Mouse (Mus musculus): Measurements from ENCODE around the gene Sfrp4.
"Not testable (repeated sequence)": the region's sequence is repeated elsewhere in the genome, so short reads cannot be mapped to it uniquely, and the experiment has no call there.

The Sfrp4 gene

DNA sequence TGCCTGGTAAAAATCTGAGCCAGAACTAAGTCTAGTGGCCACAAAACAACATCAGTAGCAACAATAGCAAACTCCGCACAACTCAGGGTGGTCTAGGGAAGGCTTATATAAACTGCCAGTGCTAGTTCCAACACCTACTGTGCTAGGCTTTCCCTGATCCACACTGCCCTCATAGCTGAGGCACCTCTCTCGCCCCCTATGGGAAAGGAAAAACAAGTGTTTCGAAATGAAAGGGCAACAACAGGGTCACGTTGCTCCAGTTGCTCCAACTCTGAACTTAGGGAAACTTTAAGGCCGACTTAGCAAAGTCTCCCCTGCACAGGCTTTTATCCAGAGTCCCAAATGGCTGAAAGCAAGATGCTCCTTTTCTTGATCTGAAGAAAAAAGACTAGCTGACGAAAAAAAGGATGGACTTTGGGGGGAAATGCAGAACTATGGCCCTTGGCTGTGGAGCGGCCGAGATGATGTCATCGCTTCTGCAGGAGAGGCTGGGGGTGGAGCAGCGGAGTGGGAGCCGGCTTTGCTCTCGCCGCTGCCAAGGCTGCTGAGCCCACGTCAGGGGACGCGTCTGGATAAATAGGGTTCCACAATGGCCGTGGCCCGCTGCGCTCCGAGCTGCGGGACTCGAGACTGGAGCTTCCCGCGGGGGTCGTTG, at the start of gene Sfrp4:
Gene Sfrp4, plus strand, starts transcription at position 532 of the 655 bp plus-strand sequence.
- peak; percentile 43 for DNase-seq

DNA sequence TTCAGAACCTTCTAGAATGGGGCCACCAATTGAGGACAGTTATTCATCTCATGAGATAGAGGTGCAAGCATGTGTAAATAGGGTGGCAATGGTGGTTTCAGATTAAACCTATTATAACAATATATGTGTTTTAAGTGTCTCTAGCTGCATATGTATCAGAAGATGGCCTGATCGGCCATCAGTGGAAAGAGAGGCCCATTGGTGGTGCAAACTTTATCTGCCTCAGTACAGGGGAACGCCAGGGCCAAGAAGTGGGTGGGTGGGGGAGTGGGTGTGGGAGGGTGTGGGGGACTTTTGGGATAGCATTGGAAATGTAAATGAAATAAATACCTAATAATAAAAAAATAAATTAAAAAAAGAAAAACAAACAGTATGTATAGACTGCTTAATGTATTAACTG, 48.2 kb upstream of the Sfrp4 start:
- DNase-seq, result not testable (repeated sequence)

DNA sequence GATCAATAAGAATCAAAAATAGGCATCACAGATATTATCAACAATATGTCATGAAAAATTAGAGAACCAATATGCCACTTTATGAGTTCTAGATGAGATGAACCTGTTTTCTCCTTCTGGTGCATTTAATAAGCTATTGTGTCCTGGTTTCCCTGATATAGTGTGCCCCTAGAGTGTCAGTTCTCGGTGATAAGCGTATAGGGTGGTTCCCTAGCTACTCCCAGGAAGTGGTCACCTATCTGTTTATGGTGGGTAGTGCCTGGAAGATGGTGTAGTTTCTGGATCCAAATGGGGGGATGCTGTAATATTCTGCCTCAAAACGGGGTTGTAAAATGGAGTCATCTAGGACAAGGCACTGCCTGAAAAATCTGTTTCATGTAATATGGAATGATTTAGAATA, 47.0 kb upstream of the Sfrp4 start:
- no peak for DNase-seq

DNA sequence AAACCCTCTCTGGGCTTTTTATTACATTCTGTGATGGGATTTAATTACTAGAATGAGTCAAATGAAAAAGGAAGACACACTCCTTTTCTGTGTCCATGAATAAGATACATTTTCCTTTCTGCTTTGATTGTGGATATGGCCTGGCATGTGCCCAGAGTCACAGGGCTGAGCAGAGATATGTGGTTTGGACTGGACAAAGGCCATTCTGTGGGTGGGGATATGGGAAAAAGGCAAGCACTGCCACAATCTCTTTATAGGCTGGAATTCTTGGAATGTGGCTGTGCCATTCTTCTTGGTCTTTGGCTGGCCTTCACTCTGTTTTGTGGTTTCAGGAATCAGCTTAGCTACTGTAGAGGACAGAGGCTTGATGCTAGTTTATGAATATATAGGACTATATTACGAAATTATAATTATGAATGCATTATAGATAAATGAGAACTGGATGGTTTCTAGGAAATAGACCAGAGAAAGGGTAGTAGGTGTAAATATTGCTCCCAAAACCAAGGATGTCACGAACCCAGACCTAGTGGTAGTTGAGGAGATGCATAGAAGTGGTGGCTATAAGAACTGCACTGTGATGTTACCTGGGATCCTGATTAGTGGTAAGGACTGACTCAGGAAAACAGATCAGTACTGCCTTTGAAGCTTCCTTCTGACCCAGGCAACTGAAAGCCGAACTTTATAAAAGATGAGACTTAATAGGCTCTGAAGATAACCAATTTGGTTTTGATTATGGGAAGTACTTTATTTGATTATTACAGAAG, 31.7 kb upstream of the Sfrp4 start:
- DNase-seq, result no peak

DNA sequence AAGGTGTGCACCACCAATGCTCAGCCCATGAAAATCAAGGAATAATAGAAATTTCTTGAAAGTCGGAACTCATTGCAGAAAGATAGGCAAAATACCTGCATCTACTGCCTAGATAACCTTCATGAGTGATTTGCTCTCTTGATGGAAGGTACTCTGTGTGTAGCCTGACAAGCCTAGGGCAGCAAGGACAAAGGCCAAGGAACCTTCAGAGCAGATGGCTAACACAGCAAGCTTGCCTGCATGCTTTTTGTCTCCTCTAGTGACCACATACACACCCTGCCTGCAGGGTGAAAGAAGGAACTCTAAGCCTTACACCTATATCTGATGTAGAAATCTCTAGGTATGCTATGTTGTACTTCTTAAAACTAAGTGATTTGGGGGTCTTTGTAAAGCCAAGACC, 27.8 kb upstream of the Sfrp4 start:
- DNase-seq, result no peak

DNA sequence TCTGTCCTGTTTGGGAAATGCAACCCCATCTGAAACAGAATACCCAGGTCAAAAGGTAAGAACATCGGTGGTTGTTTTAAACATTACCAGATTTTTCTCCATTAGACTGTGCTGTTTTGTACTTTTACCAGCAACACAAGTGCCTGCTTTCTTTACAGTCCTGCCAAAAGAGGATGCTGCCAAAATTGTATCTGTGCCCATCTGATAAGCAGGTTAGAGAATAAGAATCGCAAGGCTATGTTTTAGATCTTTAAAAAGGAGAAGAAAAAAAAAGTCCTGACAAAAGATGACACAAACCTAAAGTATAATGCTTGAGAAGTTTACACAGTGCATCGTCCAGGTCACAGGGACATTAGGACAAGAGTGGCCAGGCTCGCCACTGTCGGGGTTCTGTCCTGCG, 23.7 kb upstream of the Sfrp4 start:
- no peak for DNase-seq

DNA sequence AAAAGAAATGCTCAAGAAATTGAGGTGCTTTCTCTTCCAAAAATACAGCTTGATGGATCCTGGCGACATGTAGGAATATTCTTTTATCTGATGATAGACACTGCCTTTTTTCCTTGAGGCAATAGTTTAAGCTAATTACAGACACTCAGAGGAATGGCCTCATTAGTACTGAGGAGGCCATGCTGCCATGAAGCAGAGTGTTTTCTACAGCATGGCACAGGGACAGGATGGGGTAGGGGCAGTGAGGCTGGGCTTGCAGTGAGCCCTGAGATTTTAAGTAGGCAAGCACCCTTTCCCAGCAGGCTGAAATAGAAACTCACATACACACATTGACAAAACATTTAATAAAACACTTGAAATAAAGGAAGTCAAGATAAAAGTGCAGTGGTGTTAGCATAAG, 20.4 kb upstream of the Sfrp4 start:
- no peak for DNase-seq

DNA sequence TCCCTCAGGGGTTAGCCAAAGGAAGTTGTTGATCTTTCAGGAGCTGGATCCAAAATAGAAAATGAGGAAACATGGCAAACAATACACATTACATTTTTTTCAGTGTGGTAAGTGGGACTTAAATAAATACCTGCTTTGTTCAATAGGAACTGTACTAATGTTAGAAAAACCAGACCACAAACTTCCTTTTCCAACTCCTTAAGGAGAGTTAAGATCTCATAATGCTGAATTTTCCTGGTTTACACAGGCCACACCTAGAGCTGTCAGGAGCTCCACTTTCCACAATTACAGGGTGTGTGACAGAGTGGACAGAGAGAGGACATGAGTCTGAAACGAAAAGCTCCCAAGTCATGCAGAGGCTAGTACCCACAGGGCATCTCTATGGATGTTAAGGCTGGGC, 19.2 kb upstream of the Sfrp4 start:
- DNase-seq, result peak; percentile 8

DNA sequence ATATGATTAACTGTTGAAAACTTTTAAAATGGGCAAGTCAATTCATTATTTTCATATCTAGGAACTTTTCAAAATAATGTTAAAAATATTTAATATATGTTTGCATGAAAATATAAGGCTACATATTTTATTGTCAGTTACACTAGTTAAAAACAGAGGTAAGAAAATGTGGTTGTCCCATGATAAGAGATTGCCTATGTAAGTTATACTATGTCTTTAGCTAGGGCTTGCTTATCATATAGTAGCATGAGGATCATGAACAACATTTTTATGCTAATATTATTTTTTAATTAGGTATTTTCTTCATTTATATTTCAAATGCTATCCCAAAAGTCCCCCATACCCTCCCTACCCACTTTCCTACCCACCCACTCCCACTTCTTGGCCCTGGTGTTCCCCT, 18.0 kb upstream of the Sfrp4 start:
- DNase-seq, result no peak

DNA sequence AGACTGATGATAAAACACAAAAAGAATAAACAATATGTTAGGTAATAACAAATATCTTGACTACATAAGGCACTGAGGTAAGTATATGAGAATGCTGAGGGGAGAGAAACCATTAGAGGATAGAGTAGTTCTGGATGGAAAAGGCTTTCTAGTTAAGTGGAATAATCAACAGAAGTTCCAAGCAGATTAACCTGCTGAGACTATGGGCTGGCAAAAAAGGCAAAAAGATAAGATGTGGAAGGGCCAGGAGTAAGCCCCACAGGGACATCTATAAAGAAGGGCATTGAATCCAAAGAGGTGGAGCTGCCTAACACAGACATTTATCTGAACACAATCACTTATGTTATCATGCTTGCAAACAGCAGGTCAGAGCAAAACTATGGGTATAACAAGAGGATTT, 14.8 kb upstream of the Sfrp4 start:
- no peak for DNase-seq

DNA sequence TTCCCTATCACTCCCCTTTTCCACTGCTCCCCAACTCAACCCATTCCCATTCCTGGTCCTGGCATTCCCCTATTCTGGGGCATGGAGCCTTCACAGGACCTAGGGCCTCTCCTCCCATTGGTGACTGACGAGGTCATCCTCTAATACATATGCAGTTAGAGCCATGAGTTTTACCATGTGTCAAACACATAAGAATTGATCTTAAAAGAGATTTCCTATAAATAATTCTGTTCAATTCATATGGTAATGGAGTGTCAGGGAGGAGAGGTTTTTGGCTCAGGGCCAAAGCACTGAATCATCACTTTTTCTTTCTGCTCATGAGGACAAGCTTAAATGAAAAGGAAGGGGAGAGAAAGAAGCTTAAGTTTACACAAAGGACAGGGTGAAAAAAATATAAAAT, 10.6 kb upstream of the Sfrp4 start:
- DNase-seq, result no peak

DNA sequence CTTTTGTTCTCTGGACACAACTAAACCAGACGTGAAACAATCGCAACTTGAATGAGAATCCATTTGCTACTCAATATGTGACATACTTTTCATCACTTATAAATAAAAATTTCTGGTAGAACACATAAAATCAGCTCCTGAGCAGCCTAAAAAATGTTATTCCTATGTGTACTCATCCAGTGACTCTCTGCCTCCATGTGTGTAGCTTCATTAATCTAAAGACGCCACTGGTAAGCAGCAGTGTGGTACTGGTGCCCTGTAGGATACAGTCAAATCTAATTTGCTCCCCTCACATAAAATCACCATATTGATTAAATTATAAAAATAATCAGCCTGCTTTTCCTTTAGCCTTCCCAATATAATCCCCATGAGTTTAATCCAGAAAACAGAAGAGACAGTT, 9.9 kb upstream of the Sfrp4 start:
- DNase-seq, result no peak

DNA sequence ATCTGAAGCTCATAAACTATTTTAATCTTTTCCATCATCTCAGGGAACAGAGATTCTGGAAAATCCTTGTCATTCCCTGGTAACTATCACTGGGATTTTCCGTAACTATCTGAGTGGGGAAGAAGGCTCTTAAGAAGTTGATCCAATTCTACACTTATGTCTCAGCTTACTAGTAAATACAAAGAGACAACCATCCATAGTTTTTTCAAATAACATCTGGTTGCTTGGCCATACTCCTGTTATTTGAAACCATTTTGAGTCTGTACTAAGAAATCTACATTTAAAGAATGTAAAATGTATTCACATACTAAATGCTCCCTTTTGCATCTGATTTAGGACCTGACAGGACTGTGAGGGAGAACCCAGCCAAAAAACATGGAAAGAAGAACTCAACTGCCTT, 9.5 kb upstream of the Sfrp4 start:
- DNase-seq, result no peak

DNA sequence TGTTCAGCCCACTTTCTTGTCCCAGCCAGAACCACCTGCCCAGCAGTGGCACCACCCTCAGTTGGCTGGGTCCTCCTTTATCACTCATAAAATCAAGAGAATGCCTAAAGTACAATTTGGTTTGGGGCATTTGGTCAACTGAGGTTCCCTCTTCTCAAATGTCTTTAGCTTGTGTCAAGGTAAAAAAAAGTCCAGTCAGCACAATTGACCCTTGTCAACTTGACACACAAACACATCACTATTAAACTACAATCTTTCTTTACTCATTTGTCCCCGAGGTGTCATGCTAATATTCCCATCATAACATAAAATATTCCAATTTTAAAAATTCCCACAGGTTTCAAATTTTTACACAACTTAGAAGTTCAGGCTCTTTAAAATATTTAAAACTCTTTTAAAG, 8.6 kb upstream of the Sfrp4 start:
- DNase-seq, result no peak

DNA sequence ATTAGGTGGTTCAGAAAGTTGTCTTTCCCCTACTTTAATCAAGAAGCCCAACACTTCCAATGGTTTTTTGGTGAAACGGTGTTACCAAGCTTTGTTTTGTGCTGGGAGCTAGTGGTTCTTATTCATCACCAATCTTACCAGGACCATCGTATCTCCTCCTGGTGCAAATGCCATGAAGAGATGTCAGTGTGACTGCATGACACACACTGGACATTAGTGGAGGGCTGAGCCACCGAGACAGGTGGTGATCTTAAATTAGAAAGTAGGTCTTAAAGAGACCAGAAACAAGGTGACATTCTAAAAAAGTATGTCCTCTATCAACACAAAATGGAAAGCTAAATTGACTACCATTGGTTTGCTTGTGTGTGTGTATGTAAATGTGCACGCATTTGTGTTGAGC, 4.8 kb upstream of the Sfrp4 start:
- DNase-seq, result no peak

DNA sequence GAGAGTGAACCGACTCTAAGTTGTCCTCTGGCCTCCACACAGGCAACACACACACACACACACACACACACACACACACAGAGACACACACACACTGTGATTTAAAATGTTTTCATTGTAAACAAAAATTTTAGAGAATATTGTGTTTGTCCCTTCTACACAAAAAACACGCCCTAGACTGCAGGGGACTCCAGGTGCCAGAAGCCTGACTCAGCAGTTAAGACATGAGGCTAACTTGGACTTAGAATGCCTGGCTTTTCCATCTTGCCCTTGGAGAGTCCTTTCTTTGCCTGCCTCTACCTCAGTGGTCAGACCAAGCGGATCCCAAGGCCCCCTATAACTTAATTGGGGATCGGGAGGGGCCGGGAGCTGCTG, 4.1 kb upstream of the Sfrp4 start:
- no peak for DNase-seq

DNA sequence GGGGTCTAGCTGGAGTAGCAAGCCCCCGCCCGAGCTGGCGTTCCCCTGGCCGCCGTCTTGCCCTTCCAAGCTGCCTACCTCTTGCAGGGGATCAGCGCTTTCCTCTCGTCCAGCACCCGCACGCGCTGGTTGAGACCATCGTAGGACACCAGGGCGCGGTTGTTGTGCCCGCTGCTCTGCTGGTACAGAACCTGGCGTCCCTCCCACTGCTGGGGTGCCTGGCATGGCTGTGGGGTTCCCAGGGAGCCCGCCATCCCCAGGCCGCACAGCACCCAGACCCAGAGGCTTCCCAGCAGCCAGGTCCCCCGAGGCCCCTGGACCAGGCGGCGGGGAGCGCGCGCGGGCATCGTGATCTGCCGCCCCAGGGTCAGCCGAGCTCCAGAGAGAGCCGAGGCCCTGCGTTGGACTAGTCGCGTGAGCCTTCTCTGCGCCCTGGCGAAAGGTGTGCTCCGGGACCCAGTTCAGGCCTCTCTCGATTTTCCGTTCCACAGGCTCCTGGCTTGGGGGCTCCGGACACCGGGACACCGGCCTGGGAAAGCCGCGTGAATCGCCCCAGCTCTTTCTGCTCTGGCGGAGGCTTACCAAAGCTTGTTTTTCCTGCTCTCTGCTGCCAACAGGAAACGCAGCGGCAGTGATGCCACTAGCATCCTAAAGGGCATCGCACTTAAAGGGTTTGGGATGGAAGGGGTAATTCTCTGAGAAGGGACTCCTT, 3.5 kb upstream of the Sfrp4 start, which contains the start of gene Epdr1:
Gene Epdr1, minus strand, starts transcription at position 712 of the 712 bp plus-strand sequence.
- peak; percentile 47 for DNase-seq

DNA sequence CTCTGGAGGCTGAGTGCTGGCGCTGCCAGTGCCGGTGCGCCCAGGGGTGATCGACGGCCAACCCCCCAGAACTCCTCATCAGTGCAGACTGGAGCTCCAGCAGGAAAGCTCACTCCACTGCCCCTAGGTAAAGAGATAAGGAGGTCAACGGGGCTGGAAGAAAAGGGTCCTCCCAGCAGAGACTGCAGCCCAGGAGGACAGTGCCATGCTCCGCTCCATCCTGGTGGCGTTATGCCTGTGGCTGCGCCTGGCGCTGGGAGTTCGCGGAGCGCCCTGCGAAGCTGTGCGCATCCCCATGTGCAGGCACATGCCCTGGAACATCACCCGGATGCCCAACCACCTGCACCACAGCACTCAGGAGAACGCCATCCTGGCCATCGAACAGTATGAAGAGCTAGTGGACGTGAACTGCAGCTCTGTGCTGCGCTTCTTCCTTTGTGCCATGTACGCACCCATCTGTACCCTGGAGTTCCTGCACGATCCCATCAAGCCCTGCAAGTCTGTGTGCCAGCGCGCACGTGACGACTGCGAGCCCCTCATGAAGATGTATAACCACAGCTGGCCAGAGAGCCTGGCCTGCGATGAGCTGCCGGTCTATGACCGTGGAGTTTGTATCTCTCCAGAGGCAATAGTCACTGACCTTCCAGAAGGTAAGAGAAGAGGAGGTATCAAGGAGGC, 463 bp downstream of the Sfrp4 start:
- no peak for DNase-seq

DNA sequence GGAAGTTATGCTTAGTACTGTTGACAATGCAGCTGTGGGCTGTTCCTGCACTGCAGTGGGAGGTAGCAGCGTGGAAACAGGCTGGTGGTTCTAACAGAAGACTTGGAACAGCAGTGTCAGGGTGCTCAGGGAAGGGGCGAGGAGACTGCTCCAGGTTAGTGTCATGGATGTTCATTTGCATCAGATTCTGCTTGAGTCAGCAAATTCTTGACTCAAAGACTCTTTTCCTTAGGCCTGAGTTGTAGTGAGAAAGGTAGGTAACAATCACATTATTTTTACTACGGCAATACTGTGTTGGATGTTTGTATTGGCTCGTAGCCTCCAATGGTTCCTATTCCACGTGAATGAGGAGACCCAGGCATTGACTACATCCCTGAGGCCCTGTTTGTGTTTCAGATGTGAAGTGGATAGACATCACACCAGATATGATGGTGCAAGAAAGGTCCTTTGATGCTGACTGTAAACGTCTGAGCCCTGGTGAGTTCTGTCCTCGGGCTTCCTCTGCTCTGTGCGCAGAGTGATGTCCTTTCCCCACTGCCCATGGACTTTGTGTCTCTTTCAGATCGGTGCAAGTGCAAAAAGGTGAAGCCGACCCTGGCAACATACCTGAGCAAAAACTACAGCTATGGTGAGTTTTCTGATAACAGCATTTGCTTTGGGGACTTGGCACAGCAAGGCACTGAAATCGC, 1.9 kb downstream of the Sfrp4 start:
- DNase-seq, result no peak

DNA sequence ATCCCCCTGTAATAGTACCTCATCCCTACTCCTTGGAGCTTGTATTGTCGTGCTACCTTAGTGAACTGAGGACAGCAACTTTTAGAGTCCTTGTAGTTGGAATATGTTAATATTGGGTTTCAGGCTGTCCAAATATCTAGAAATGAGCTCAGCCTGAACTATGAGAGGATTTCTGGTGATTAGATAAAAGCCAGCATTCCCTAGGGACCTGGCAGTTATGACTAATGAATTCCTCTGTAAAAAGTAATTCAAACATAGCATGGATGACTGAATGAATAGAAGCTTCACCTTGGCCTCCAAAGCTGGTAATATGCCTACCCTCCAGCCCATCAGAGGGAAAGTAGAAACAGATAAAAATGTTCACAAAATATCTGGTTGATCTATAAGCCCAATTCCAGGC, 3.6 kb downstream of the Sfrp4 start:
- no peak for DNase-seq

DNA sequence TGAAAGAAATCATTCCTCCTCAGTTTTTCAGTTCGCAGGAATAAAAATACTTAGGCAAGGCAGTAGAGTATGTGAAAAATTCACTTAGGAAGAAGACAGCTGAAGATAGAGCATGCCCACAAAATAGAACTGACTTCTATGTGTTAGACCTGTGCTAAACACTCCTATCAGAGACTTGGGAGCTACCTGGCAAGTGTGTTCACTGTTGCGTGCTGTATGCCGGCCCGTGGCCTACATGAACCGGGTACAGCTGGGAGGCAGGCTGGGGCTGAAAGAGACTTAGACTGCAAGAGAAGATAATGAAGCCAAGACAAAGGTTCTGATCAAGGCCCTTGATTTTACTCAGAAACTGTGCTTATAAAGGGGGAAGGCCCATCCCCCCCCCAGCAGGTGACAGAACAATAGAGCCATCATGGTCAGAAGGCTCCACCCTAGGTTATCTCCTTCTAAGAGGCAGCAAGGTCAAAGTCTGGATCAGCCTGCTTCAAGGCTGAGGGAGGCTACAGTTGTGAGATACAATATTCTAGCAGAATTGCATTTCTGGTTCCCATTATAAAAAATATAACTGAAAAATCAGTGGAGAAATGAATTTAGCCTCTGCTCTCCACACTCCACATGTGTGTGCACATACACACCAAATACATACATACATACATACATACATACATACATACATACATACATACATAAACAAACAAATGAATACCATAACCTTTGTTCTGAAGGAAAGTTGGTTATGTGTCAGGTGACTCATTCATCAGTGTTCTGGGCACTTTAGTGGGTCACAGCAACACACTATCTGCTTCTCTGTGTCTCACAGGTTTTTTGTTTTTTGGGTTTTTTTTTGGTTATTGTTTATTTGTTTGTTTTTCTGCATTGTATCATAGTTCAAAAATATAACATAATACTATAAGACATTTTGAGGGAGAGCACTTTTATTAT, 8.1 kb downstream of the Sfrp4 start:
- no peak for DNase-seq

DNA sequence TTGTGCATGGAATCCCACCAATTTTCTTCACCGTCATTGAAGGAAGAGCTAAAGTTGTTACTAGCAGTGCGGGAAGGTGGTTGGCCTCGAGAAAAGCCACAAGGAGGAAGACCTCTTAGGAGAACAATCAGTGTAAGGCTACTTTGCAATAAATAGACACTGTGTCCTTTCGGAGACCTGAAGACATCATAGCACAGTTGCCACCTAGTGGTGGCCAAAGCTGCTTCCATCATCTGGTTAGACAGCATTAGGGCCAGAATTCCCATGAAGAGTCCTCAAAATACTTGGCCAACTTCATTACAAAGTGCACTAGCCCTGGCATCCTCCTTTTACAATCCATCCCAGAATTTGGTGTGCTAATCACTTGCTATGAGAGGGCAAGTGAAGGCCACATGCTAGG, 13.2 kb downstream of the Sfrp4 start:
- DNase-seq, result peak; percentile 21

All from lung, postnatal 36 days (tissue).